Mouse (Mus musculus) layer of hippocampus, adult 9-10 months (tissue): ENCODE results near the gene Mcm5.

Experiments used
- DNase-seq: peaks from one replicate; pipeline ENCODE4 v3.0.0; 2022; ENCODE audit warnings: low spot score

Gene Mcm5

GRCm38 (mm10) chr8:75172009-75172685 lies 62.8 kb downstream of the Mcm5 start:
- DNase-seq, result no peak
